Mouse (Mus musculus) ES-E14 (cell line): ENCODE data around the gene Trpm8.

Experiments used
- CHD2 ChIP-seq: IDR thresholded peaks from 2 replicates; pipeline ENCODE4 v1.6.1; 2014; ENCODE audit warnings: mild to moderate bottlenecking, low read depth, low read length, inconsistent platforms
- HCFC1 ChIP-seq: IDR thresholded peaks from 2 replicates; pipeline ENCODE4 v1.6.1; 2012; ENCODE audit warnings: low read length, inconsistent platforms, borderline replicate concordance; ENCODE audit not compliant: insufficient read depth
- MAFK ChIP-seq: IDR thresholded peaks from 2 replicates; pipeline ENCODE4 v1.6.1; 2014; ENCODE audit warnings: mild to moderate bottlenecking, low read depth, low read length, inconsistent platforms; ENCODE audit not compliant: insufficient read depth

DNA sequence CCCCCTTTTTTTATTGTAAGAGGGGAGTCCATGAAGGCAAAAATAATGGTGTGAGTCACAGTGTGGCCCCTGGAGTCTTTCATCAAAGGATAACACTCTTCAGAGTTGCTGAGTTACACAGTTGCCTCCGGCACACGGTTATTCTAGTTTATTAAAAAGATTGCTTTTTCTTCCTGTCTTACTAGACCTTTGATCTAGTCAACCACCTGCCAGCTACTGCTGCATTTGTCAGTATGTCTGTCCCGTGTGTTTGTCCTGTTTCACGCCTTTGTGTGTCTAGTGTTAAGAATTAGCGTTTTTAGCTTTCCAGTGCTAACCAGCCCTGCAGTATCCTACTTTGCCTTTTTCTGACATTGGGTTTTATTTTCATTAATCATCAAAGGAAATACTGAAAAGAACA is 8.2 kb downstream of the Trpm8 start:
- TF ChIP-seq HCFC1 (no peak), CHD2 (no peak), MAFK (no peak)
